Mouse (Mus musculus) ES-Bruce4 (cell line): ENCODE results near the gene Trpv4.

Experiments used
- CTCF ChIP-seq: IDR thresholded peaks from one replicate; pipeline ENCODE4 v1.8.1; 2011; ENCODE audit warnings: low read depth, low read length
- EP300 ChIP-seq: IDR thresholded peaks from 2 replicates; pipeline ENCODE4 v1.6.1; 2011; ENCODE audit warnings: low read depth, low read length; ENCODE audit not compliant: insufficient read depth
- POLR2A ChIP-seq: IDR thresholded peaks from one replicate; pipeline ENCODE4 v1.8.1; 2011; ENCODE audit warnings: low read length; ENCODE audit not compliant: insufficient read depth

- TF ChIP-seq CTCF (no peak), EP300 (no peak), POLR2A (no peak)
These were observed 29.7 kb upstream of the Trpv4 start for GRCm38 (mm10) chr5:114687901-114688300.
